Mouse (Mus musculus): ENCODE results near the gene Ankrd33b.

DNA sequence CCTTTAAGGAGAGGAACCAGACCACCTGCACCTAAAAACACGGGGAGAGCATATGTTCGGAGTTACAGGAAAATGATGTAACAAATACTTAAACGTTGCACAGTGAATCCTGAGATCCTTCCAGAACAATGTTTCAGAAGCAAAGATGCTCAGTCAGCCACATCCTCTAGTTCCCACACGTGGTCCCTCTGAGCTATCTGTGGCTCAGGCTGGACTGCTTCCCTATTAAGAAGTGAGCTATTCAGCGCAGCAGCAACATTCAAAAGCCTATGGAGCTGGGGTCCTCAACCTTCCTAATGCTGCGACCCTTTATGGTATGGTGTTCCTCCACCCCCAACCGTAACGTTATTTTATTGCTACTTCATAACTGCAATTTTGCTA lies 3.6 kb downstream of the Ankrd33b start:
- TF ChIP-seq CTCF (IDR thresholded peaks at IDR 0.05; ENCODE audit: low read depth) (no peak), EP300 (IDR thresholded peaks at IDR 0.05; ENCODE audit: low read depth) (no peak)

All from liver, postnatal 0 days (tissue).